Mouse (Mus musculus) v-Abl transformed pro-B cells (cell line): ENCODE data around the gene Eps8l2.

Experiments used
- in situ Hi-C, 2 experiments: fragments of 400-800 bp; cut with MboI; formaldehyde crosslinking; loops; one replicate each; pipeline ENCODE4 v1.15.1; 2025; ENCODE audit not compliant: unreplicated experiment in 2 of 2

Gene Eps8l2

GRCm38 (mm10) chr7:141338576-141339131, at the start of gene Eps8l2:
Gene Eps8l2, plus strand, starts transcription at chr7:141338880.
- in situ Hi-C loops = no loop called here

GRCm38 (mm10) chr7:141291921-141292582, 46.6 kb upstream of the Eps8l2 start, which contains the start of gene Drd4:
Gene Drd4, plus strand, starts transcription at chr7:141292006.
- in situ Hi-C loops = no loop called here

- in situ Hi-C loops = no loop called here
Observed at GRCm38 (mm10) chr7:141292583-141293388, 45.9 kb upstream of the Eps8l2 start.

DNA sequence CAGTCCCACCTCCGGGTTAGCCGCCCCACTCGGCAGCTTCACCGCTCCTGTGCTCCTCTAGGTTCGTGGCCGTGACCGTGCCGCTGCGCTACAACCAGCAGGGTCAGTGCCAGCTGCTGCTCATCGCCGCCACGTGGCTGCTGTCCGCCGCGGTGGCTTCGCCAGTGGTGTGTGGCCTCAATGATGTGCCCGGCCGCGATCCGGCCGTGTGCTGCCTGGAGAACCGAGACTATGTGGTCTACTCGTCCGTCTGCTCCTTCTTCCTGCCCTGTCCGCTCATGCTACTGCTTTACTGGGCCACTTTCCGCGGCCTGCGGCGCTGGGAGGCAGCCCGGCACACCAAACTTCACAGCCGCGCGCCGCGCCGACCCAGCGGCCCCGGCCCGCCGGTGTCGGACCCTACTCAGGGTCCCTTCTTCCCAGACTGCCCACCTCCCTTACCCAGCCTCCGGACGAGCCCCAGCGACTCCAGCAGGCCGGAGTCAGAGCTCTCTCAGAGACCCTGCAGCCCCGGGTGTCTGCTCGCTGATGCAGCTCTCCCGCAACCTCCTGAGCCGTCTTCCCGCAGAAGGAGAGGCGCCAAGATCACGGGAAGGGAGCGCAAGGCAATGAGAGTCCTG, 44.7 kb upstream of the Eps8l2 start:
- in situ Hi-C loops = no loop called here

- in situ Hi-C loops = no loop called here
Observed at GRCm38 (mm10) chr7:141294479-141294878, 44.2 kb upstream of the Eps8l2 start.

- in situ Hi-C loops = no loop called here
Observed at GRCm38 (mm10) chr7:141297926-141298650, 40.6 kb upstream of the Eps8l2 start.

GRCm38 (mm10) chr7:141299175-141299574, 39.5 kb upstream of the Eps8l2 start:
- in situ Hi-C loops = no loop called here

- in situ Hi-C loops = no loop called here
Observed at GRCm38 (mm10) chr7:141301386-141301785, 37.3 kb upstream of the Eps8l2 start.

GRCm38 (mm10) chr7:141302702-141303268, 35.9 kb upstream of the Eps8l2 start:
- in situ Hi-C loops = no loop called here

- in situ Hi-C loops = no loop called here
Observed at GRCm38 (mm10) chr7:141304537-141304936, 34.1 kb upstream of the Eps8l2 start.

GRCm38 (mm10) chr7:141314416-141314815, 24.3 kb upstream of the Eps8l2 start:
- in situ Hi-C loops = loop anchor here in 1 of 2 experiments (10.0 kb wide), 1 partner anchor 50 kb away; the partner anchor contains the start of gene Irf7

- in situ Hi-C loops = loop anchor here (5.0 to 10.0 kb wide), 2 partner anchors 43 to 50 kb away; partner anchors contain the start of gene Irf7 (in 1 of the 2)
Observed at GRCm38 (mm10) chr7:141315076-141315475, 23.6 kb upstream of the Eps8l2 start.

- in situ Hi-C loops = loop anchor here (5.0 to 10.0 kb wide), 2 partner anchors 44 to 51 kb away; partner anchors contain the start of gene Irf7 (in 1 of the 2)
Observed at GRCm38 (mm10) chr7:141315974-141316373, 22.7 kb upstream of the Eps8l2 start.

DNA sequence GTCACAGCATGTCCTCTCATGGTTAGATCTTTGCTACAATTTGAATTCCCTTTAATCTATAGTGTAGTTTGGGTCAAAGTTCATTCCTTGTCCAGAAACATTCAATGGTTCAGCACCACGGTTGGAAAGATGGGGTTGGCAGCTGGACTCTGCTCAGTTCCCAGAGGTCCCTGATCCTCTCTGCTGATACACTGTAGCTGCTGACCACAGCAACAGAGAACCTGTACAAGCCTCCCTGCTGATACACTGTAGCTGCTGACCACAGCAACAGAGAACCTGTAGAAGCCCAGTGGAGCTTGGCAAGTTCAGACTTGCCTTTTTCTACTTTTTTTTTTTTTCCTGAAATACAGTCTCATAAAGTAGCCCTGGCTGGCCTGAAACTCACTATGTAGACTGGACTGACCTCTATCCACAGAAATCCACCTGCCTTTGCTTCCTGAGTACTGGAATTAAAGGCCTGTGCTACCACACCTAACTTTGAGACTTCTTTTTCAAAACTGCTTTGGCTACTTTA, 21.0 kb upstream of the Eps8l2 start:
- in situ Hi-C loops = loop anchor here (5.0 to 10.0 kb wide), 2 partner anchors 45 to 53 kb away; partner anchors contain the start of gene Irf7 (in 1 of the 2)

GRCm38 (mm10) chr7:141319446-141319845, 19.2 kb upstream of the Eps8l2 start:
- in situ Hi-C loops = loop anchor here (5.0 to 10.0 kb wide), 2 partner anchors 47 to 55 kb away; partner anchors contain the start of gene Irf7 (in 1 of the 2)

GRCm38 (mm10) chr7:141324686-141325085, 14.0 kb upstream of the Eps8l2 start:
- in situ Hi-C loops = no loop called here

- in situ Hi-C loops = no loop called here
Observed at GRCm38 (mm10) chr7:141326546-141327446, 11.9 kb upstream of the Eps8l2 start.
